12 mouse cellular contexts compared by ENCODE assay signal in genomic region chr6:134171906-134172728, GRCm38 (mm10).
DNase-seq lines count a peak whose midpoint lies in the region; ATAC-seq and TF ChIP-seq lines count a peak whose summit lies in the region.
"Had no signal": no experiment of that assay in that cellular context is flagged by ENCODE, and none has a peak within 500 bp of the region (broad histone marks: within the 10 kb centered on the region; RNA-seq: fewer than 3 reads in every experiment).

No protein-coding gene starts in this region.

- no peak overlapping the region for H3K4me3 ChIP-seq in liver, embryonic 15.5 days (replicated peaks)
- no peak overlapping the region for H3K4me3 ChIP-seq in intestine, postnatal 0 days (ENCODE audit: low read depth, low read length)
- H3K4me3 ChIP-seq: intestine, embryonic 15.5 days; megakaryocyte, embryonic 14.5 days had no signal

- 68% methylated on average over 17 of the region's 17 CpGs for WGBS in liver, embryonic 15.5 days (ENCODE audit: insufficient replicate concordance)
- 84% methylated on average over 17 of the region's 17 CpGs for WGBS in intestine, postnatal 0 days

- TF ChIP-seq CTCF in intestine, postnatal 0 days (IDR thresholded peaks at IDR 0.05; ENCODE audit: low read depth), result no peak

- ATAC-seq in liver, embryonic 15.5 days (ENCODE audit: insufficient read depth), result no peak
- ATAC-seq in intestine, postnatal 0 days, result no peak
- ATAC-seq: intestine, embryonic 15.5 days had no signal

- H3K27ac ChIP-seq in liver, embryonic 15.5 days (replicated peaks), result peak overlapping the region; percentile 42
- H3K27ac ChIP-seq in intestine, postnatal 0 days (ENCODE audit: low read depth, low read length), result no peak overlapping the region
- H3K27ac ChIP-seq: intestine, embryonic 15.5 days had no signal

- H3K9ac ChIP-seq in liver, embryonic 15.5 days, result no peak overlapping the region
- H3K9ac ChIP-seq in intestine, postnatal 0 days (ENCODE audit: low read depth, low read length), result no peak overlapping the region
- H3K9ac ChIP-seq: intestine, embryonic 15.5 days had no signal

- peak; percentile 39 to 50 for DNase-seq in heart, adult 18-20 months
- no peak for DNase-seq in heart, adult 8-10 months (ENCODE audit: low spot score)
- DNase-seq in Muller cell, postnatal 12 days (ENCODE audit: inconsistent ontology term), result peak; percentile 39
- DNase-seq in gastrocnemius, postnatal 14 days, result peak; percentile 30
- DNase-seq in lung, postnatal 10 days, result no peak
- no peak for DNase-seq in adrenal gland, postnatal 25 days
- DNase-seq: thymus, postnatal 14 days had no signal

- H3K36me3 ChIP-seq in liver, embryonic 15.5 days (replicated peaks), result no peaks in the 10 kb centered on the region
- H3K36me3 ChIP-seq in intestine, postnatal 0 days (ENCODE audit: control insufficient read depth, insufficient read depth), result no peaks in the 10 kb centered on the region
- H3K36me3 ChIP-seq: intestine, embryonic 15.5 days had no signal

- H3K9me3 ChIP-seq in liver, embryonic 15.5 days (replicated peaks), result no peaks in the 10 kb centered on the region
- no peaks in the 10 kb centered on the region for H3K9me3 ChIP-seq in intestine, postnatal 0 days (ENCODE audit: control insufficient read depth)
- H3K9me3 ChIP-seq: intestine, embryonic 15.5 days; megakaryocyte, embryonic 14.5 days had no signal

- H3K27me3 ChIP-seq in liver, embryonic 15.5 days, result no peaks in the 10 kb centered on the region
- no peaks in the 10 kb centered on the region for H3K27me3 ChIP-seq in intestine, postnatal 0 days (replicated peaks; ENCODE audit: control insufficient read depth, insufficient read depth, low read length)
- H3K27me3 ChIP-seq: CH12.LX; intestine, embryonic 15.5 days; megakaryocyte, embryonic 14.5 days had no signal

- H3K4me1 ChIP-seq in liver, embryonic 15.5 days (replicated peaks), result peaks cover 39% of the 10 kb centered on the region
- H3K4me1 ChIP-seq in intestine, postnatal 0 days (replicated peaks; ENCODE audit: control insufficient read depth, insufficient read depth, low read length), result no peaks in the 10 kb centered on the region

- no peak overlapping the region for H3K4me2 ChIP-seq in liver, embryonic 15.5 days
- no peak overlapping the region for H3K4me2 ChIP-seq in intestine, postnatal 0 days (replicated peaks; ENCODE audit: low read depth)
- H3K4me2 ChIP-seq: intestine, embryonic 15.5 days had no signal

- intact Hi-C loops in gastrocnemius, postnatal 14 days (cut with DNase I; ENCODE audit: low total_unique reads), result no loop called here

Comparison
In these comparisons a context has a peak if more than half of its experiments do, and no peak if none do; other contexts are left out.
1. DNase-seq: peak in heart, adult 18-20 months (2 of 2), Muller cell, postnatal 12 days (single experiment) and gastrocnemius, postnatal 14 days (single experiment); none in heart, adult 8-10 months (single experiment), lung, postnatal 10 days (single experiment) and adrenal gland, postnatal 25 days (single experiment).